Mouse (Mus musculus) E14TG2a.4 (cell line): ENCODE data around the gene Wdr82.

Experiments
- H3K27me3 ChIP-seq: 2 replicates; pipeline ENCODE4 v1.6.1; 2014; ENCODE audit warnings: low read length, control low read depth; ENCODE audit not compliant: insufficient read depth
- H3K36me3 ChIP-seq: 2 replicates; pipeline ENCODE4 v1.6.1; 2014; ENCODE audit warnings: low read length, control low read depth; ENCODE audit not compliant: insufficient read depth
- H3K4me1 ChIP-seq: replicated peaks from 2 replicates; pipeline ENCODE4 v1.6.1; 2014; ENCODE audit warnings: low read depth, low read length, control low read depth
- H3K4me3 ChIP-seq: replicated peaks from 2 replicates; pipeline ENCODE4 v1.5.1; 2014; ENCODE audit warnings: mild to moderate bottlenecking, low read length
- H3K9me3 ChIP-seq: 2 replicates; pipeline ENCODE4 v1.6.1; 2014; ENCODE audit warnings: low read length, control low read depth
- CTCF ChIP-seq: conservative IDR thresholded peaks from 2 replicates; pipeline ENCODE4 v1.5.1; 2014; ENCODE audit warnings: low read length
- NANOG ChIP-seq: IDR thresholded peaks from 2 replicates; pipeline ENCODE4 v1.6.1; 2014; ENCODE audit warnings: borderline replicate concordance, low read length, mixed read lengths
- POU5F1 ChIP-seq: IDR thresholded peaks from 2 replicates; pipeline ENCODE4 v1.6.1; 2014; ENCODE audit warnings: low read length, borderline replicate concordance

Wdr82 gene

GRCm38 (mm10) chr9:106145582-106145981, 25.1 kb upstream of the Wdr82 start:
- no peaks in the 10 kb centered on the region for H3K9me3 ChIP-seq
- H3K4me1 ChIP-seq = peaks cover 41% of the 10 kb centered on the region
- no peak overlapping the region for H3K4me3 ChIP-seq
- peaks cover 38% of the 10 kb centered on the region for H3K27me3 ChIP-seq
- H3K36me3 ChIP-seq = no peaks in the 10 kb centered on the region
- TF ChIP-seq CTCF = no peak

GRCm38 (mm10) chr9:106147281-106147680, 23.4 kb upstream of the Wdr82 start:
- no peaks in the 10 kb centered on the region for H3K36me3 ChIP-seq
- TF ChIP-seq NANOG (no peak), POU5F1 (no peak), CTCF (no peak)
- H3K27me3 ChIP-seq = peaks cover 44% of the 10 kb centered on the region
- peaks cover 32% of the 10 kb centered on the region for H3K4me1 ChIP-seq
- H3K4me3 ChIP-seq = no peak overlapping the region
- H3K9me3 ChIP-seq = no peaks in the 10 kb centered on the region

GRCm38 (mm10) chr9:106147851-106148431, 22.8 kb upstream of the Wdr82 start:
- Histone ChIP-seq H3K9me3 (no peaks in the 10 kb centered on the region), H3K36me3 (no peaks in the 10 kb centered on the region), H3K27me3 (peaks cover 44% of the 10 kb centered on the region), H3K4me1 (peaks cover 28% of the 10 kb centered on the region), H3K4me3 (peak overlapping the region; percentile 65)
- no peak for TF ChIP-seq POU5F1
- no peak for TF ChIP-seq CTCF
- TF ChIP-seq NANOG = no peak

- Histone ChIP-seq H3K9me3 (no peaks in the 10 kb centered on the region), H3K27me3 (peaks cover 44% of the 10 kb centered on the region), H3K4me3 (peak overlapping the region; percentile 65), H3K36me3 (no peaks in the 10 kb centered on the region), H3K4me1 (peaks cover 28% of the 10 kb centered on the region)
- no peak for TF ChIP-seq NANOG
- TF ChIP-seq POU5F1 = no peak
- no peak for TF ChIP-seq CTCF
Measured at GRCm38 (mm10) chr9:106148541-106149398, 22.0 kb upstream of the Wdr82 start.

- no peaks in the 10 kb centered on the region for H3K9me3 ChIP-seq
- peak overlapping the region; percentile 65 for H3K4me3 ChIP-seq
- H3K4me1 ChIP-seq = peaks cover 28% of the 10 kb centered on the region
- H3K36me3 ChIP-seq = no peaks in the 10 kb centered on the region
- H3K27me3 ChIP-seq = peaks cover 44% of the 10 kb centered on the region
- TF ChIP-seq CTCF (no peak), NANOG (no peak), POU5F1 (no peak)
Measured at GRCm38 (mm10) chr9:106149399-106149754, 21.4 kb upstream of the Wdr82 start.

GRCm38 (mm10) chr9:106154106-106154505, 16.6 kb upstream of the Wdr82 start:
- TF ChIP-seq POU5F1 (no peak), CTCF (no peak), NANOG (no peak)
- no peaks in the 10 kb centered on the region for H3K9me3 ChIP-seq
- H3K27me3 ChIP-seq = peaks cover 21% of the 10 kb centered on the region
- H3K4me1 ChIP-seq = peaks cover 47% of the 10 kb centered on the region
- H3K4me3 ChIP-seq = no peak overlapping the region
- peaks cover 15% of the 10 kb centered on the region for H3K36me3 ChIP-seq

- Histone ChIP-seq H3K27me3 (no peaks in the 10 kb centered on the region), H3K36me3 (peaks cover 15% of the 10 kb centered on the region), H3K9me3 (no peaks in the 10 kb centered on the region), H3K4me1 (peaks cover 49% of the 10 kb centered on the region), H3K4me3 (no peak overlapping the region)
- no peak for TF ChIP-seq NANOG
- TF ChIP-seq POU5F1 = no peak
- peak; percentile 79 for TF ChIP-seq CTCF
Measured at GRCm38 (mm10) chr9:106156419-106156818, 14.3 kb upstream of the Wdr82 start.

GRCm38 (mm10) chr9:106156921-106157622, 13.7 kb upstream of the Wdr82 start:
- Histone ChIP-seq H3K9me3 (no peaks in the 10 kb centered on the region), H3K27me3 (no peaks in the 10 kb centered on the region), H3K36me3 (peaks cover 15% of the 10 kb centered on the region), H3K4me3 (no peak overlapping the region; the same call in none of the 2 replicates), H3K4me1 (peaks cover 49% of the 10 kb centered on the region)
- TF ChIP-seq NANOG = no peak

- no peaks in the 10 kb centered on the region for H3K27me3 ChIP-seq
- no peaks in the 10 kb centered on the region for H3K9me3 ChIP-seq
- peak overlapping the region; percentile 23; the same call in 1 of the 2 replicates for H3K4me3 ChIP-seq
- H3K4me1 ChIP-seq = peaks cover 49% of the 10 kb centered on the region
- TF ChIP-seq NANOG (no peak), POU5F1 (no peak), CTCF (no peak)
- peaks cover 15% of the 10 kb centered on the region for H3K36me3 ChIP-seq
Measured at GRCm38 (mm10) chr9:106157623-106157925, 13.2 kb upstream of the Wdr82 start.
